In the genomic region with DNA sequence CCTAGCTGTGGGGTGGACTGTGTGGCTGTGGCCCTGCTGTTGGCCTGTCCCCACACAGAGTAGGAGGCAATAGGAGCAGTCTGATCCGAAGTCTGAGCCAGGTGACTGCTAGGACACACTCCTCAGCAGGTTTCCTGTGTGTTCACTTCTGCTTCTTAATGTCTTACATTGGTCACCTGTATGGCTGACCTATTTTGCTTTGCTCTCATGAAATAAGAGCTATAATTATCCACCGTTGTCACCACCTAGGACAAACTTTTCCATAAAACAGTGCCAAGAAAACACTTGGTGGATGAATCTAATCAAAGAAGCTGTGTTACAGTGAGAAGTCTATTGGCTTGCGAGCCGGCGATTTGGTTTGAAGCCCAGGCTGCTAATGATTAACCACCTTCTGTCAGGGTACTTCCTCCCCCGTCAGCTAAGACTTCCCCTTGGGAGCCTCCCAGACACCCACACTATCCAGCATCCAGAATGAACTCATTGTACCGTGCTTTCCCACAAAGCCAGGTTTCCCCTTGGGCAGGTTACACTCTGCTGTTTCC, we compare ENCODE assay signal across 11 mouse cellular contexts. TPM values are rescaled to one million over a fixed set of nuclear protein-coding genes. Genes with fewer than 3 reads are reported as not detected.
DNase-seq lines count a peak whose midpoint lies in the region; ATAC-seq and TF ChIP-seq lines count a peak whose summit lies in the region.
"Had no signal": no experiment of that assay in that cellular context is flagged by ENCODE, and none has a peak within 500 bp of the region (broad histone marks: within the 10 kb centered on the region; RNA-seq: fewer than 3 reads in every experiment).

No protein-coding gene starts in this region.

- H3K4me2 ChIP-seq in liver, postnatal 0 days (ENCODE audit: low read depth, low read length): no peak overlapping the region; the same call in 1 of the 2 replicates
- H3K4me2 ChIP-seq: liver, embryonic 13.5 days; neural tube, embryonic 12.5 days had no signal

- H3K9ac ChIP-seq in liver, postnatal 0 days (replicated peaks): no peak overlapping the region
- H3K9ac ChIP-seq: liver, embryonic 13.5 days; neural tube, embryonic 12.5 days had no signal

- peak; percentile 9 to 17 for DNase-seq in adrenal gland, adult (ENCODE audit: inconsistent age in 2 of 2, low spot score in 1 of 2)
- no peak for DNase-seq in adrenal gland, adult 18-20 months (ENCODE audit: low spot score in 2 of 2)
- no peak for DNase-seq in liver, postnatal 0 days
- no peak for DNase-seq in liver
- DNase-seq in heart, postnatal 4 days: peak; percentile 71
- DNase-seq in layer of hippocampus, adult 8-10 months (ENCODE audit: low spot score in 2 of 2): peak; percentile 46 to 54
- no peak for DNase-seq in embryo, embryonic 11 days
- no peak for DNase-seq in natural killer cell, adult 2 months (ENCODE audit: low spot score in 2 of 2)
- DNase-seq: liver, embryonic 13.5 days had no signal

- no peak overlapping the region for H3K27ac ChIP-seq in liver, postnatal 0 days (ENCODE audit: low read depth)
- H3K27ac ChIP-seq: liver, embryonic 13.5 days; neural tube, embryonic 12.5 days had no signal

- TF ChIP-seq EP300 in liver, postnatal 0 days (IDR thresholded peaks at IDR 0.05; ENCODE audit: low read depth): no peak

- no peak overlapping the region for H3K4me3 ChIP-seq in liver, postnatal 0 days (ENCODE audit: low read depth, low read length)
- H3K4me3 ChIP-seq: erythroblast, embryonic 14.5 days; liver, embryonic 13.5 days; neural tube, embryonic 12.5 days had no signal

- peak; percentile 15; the same call in 1 of the 2 replicates for ATAC-seq in liver, postnatal 0 days

- WGBS in liver, postnatal 0 days (ENCODE audit: insufficient replicate concordance): 17% methylated on average over 7 of the region's 7 CpGs

- no peak for TF ChIP-seq CTCF in liver, postnatal 0 days (IDR thresholded peaks at IDR 0.05; ENCODE audit: low read depth)

- no peaks in the 10 kb centered on the region for H3K4me1 ChIP-seq in liver, postnatal 0 days (ENCODE audit: insufficient read depth)
- H3K4me1 ChIP-seq: liver, embryonic 13.5 days; neural tube, embryonic 12.5 days had no signal

- no peaks in the 10 kb centered on the region for H3K36me3 ChIP-seq in liver, postnatal 0 days (replicated peaks; ENCODE audit: insufficient read depth, low read length)
- H3K36me3 ChIP-seq: liver, embryonic 13.5 days; neural tube, embryonic 12.5 days had no signal

- no peaks in the 10 kb centered on the region for H3K27me3 ChIP-seq in liver, postnatal 0 days (ENCODE audit: insufficient read depth, low read length)
- H3K27me3 ChIP-seq: liver, embryonic 13.5 days; neural tube, embryonic 12.5 days had no signal

- H3K9me3 ChIP-seq in liver, postnatal 0 days (ENCODE audit: low read length): no peaks in the 10 kb centered on the region
- H3K9me3 ChIP-seq: liver, embryonic 13.5 days; neural tube, embryonic 12.5 days had no signal

RNA-seq across cellular contexts. Expression of a gene that starts 14.5 kb away (rescaled TPM):
- total RNA-seq in adrenal gland, adult 18-20 months (2021): 100 to 1,000 TPM; 210 to 229 TPM
- 26.0 and 27.8 TPM in 2 replicates for polyA plus RNA-seq in liver, postnatal 0 days (2015; fragmentation: Nextera tagmentation; extraction: Ambion mirVana)
- total RNA-seq in heart, postnatal 4 days (2021): 10 to 100 TPM; 51.0 to 68.0 TPM
- total RNA-seq in layer of hippocampus, adult 8-10 months (2022): 10 to 100 TPM; 41.4 to 53.2 (median 46.8) TPM

Comparison
In these comparisons a context has a peak if more than half of its experiments do, and no peak if none do; other contexts are left out.
1. DNase-seq: peak in adrenal gland, adult (2 of 2), heart, postnatal 4 days (single experiment) and layer of hippocampus, adult 8-10 months (2 of 2); none in adrenal gland, adult 18-20 months (0 of 2), liver, postnatal 0 days (single experiment), liver (single experiment), embryo, embryonic 11 days (single experiment) and natural killer cell, adult 2 months (0 of 2).